Mouse (Mus musculus) embryonic facial prominence, embryonic 10.5 days (tissue): ENCODE measurements around the gene Pipox. TPM values are rescaled to one million over a fixed set of nuclear protein-coding genes. Genes with fewer than 3 reads are reported as not detected.

ENCODE experiments used
- DNase-seq: peaks from one replicate; pipeline ENCODE4 v3.0.0-alpha.2; 2017; ENCODE audit warnings: low spot score
- H3K27ac ChIP-seq: fragments of 300-500 bp; sonication (generic); replicated peaks from 2 replicates; pipeline ENCODE4 v1.5.1; 2016; ENCODE audit warnings: mild to moderate bottlenecking
- H3K27me3 ChIP-seq: fragments of 300-500 bp; sonication (generic); replicated peaks from 2 replicates; pipeline ENCODE4 v1.6.1; 2016; ENCODE audit warnings: low read depth, mild to moderate bottlenecking; ENCODE audit not compliant: poor library complexity, severe bottlenecking
- H3K36me3 ChIP-seq: fragments of 300-500 bp; sonication (generic); replicated peaks from 2 replicates; pipeline ENCODE4 v1.6.1; 2016; ENCODE audit warnings: mild to moderate bottlenecking, moderate library complexity
- H3K4me1 ChIP-seq: fragments of 300-500 bp; sonication (generic); 2 replicates; pipeline ENCODE4 v1.6.1; 2016
- H3K4me3 ChIP-seq: fragments of 300-500 bp; sonication (generic); 2 replicates; pipeline ENCODE4 v1.5.1; 2016; ENCODE audit warnings: mild to moderate bottlenecking, moderate library complexity
- H3K9me3 ChIP-seq: fragments of 300-500 bp; sonication (generic); 2 replicates; pipeline ENCODE4 v1.6.1; 2016; ENCODE audit warnings: mild to moderate bottlenecking
- WGBS: fragments of 180-500 bp; shearing (Covaris S2); methylation state at CpG from one replicate; pipeline ENCODE4 v1.1.7; 2016; 5-methylcytosine and 5-hydroxymethylcytosine counted together
- polyA plus RNA-seq: library from polyadenylated mRNA; unstranded; fragments of >200 nt; fragmentation: Nextera tagmentation; extraction: Ambion mirVana; gene quantifications from 2 replicates; pipeline ENCODE4 v1.2.1, GENCODE M21; 2016

The Pipox gene
- polyA plus RNA-seq, 1 experiment from 2014 or later = 2.1 TPM

DNA sequence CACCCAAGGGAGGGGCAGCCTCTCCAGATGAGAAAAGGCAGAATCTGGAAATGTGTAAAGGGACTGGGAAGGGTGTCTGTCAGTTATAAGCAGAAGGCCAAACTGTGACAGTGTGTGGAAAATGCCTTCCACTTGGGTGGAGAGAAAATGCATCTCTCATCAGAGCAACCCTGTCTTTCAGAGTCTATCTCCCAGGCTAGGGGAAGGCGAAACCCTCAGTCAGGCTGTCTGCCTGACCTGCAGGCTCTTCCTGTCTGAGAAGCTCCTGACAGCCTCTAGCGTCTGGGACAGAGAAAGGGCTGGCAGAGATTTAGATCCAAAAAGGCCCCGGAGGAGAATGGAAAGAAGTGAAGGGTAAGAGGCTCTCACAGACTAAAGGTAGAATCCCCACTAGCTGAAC lies 9.9 kb upstream of the Pipox start:
- no peaks in the 10 kb centered on the region for H3K9me3 ChIP-seq
- 27% methylated on average over 3 of the region's 3 CpGs for WGBS
- H3K27ac ChIP-seq = no peak overlapping the region
- H3K27me3 ChIP-seq = peaks cover 80% of the 10 kb centered on the region
- no peaks in the 10 kb centered on the region for H3K36me3 ChIP-seq
- DNase-seq = no peak
- H3K4me1 ChIP-seq = peaks cover 31% of the 10 kb centered on the region
- H3K4me3 ChIP-seq = no peak overlapping the region

DNA sequence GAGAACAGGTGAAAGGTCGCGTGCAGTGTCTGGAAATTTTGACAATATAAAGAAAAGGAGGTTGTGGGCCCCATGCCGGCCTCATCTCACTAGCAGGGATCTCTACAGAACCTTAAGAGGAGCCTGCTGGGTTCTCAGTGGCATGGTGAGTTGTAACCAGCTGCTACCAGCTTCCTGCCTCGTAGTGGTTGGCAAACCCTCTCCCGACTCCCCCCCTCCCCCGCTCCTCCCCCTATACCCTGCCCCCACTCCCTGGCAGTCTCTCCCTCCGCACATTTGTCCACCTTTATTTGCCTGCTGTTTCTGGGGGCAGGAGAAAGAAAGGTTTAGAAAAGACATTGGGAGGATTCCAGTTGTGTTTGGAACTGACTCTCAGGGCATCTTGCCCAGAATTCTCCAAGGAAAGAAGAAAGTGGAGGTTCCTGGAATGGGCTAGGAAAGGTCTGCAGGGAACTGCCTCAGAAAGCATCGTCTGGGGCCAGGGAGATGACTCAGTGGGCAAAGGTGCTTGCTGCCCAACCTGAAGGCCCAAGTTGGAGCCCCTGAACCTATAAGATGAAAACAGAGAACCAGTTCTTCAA lies 8.0 kb upstream of the Pipox start:
- no peak for DNase-seq
- Histone ChIP-seq H3K27me3 (peaks cover 81% of the 10 kb centered on the region), H3K27ac (no peak overlapping the region), H3K36me3 (no peaks in the 10 kb centered on the region), H3K9me3 (no peaks in the 10 kb centered on the region), H3K4me3 (no peak overlapping the region), H3K4me1 (peaks cover 35% of the 10 kb centered on the region)
- 44% methylated on average over 8 of the region's 8 CpGs for WGBS

DNA sequence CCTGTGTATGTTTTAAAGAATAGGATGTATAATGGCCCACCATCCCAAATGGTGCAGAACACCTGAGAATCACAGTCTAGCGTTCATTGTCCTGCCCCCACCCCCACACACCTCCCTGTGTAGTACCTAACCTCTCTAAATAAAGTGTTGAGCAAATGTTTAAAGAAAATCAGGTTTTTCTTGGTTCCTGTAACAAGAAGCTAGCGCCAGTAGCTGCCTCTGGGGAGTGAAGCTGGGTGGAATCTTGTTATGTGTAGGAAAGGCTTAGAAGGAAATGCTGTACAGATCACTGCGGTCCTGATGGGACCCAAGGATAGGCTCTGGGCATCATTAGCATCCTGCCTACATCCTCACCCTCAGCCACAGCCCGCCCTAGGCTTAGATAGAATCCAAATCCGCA lies 7.5 kb upstream of the Pipox start:
- 56% methylated on average over 5 of the region's 5 CpGs for WGBS
- H3K27ac ChIP-seq = no peak overlapping the region
- H3K27me3 ChIP-seq = peaks cover 81% of the 10 kb centered on the region
- H3K36me3 ChIP-seq = no peaks in the 10 kb centered on the region
- H3K4me3 ChIP-seq = no peak overlapping the region
- DNase-seq = no peak
- peaks cover 35% of the 10 kb centered on the region for H3K4me1 ChIP-seq
- H3K9me3 ChIP-seq = no peaks in the 10 kb centered on the region

DNA sequence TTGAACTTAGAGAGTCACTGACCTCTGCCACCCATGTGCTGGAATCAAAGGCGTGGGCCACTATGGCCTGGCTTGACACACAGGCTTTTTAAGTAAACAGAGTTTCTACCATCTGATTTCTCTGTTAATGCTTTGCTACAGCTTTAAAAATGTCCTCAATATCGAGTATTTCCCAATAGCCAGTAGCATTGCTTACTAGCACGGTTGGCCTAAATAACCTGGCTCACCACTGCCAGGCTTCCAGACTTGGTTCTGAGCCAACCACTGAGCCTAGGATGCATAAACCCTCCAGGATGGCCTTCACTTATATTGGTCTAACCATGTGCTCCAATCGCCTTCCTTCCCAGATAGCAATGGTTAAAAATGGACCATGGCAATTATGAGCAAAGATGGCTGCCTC lies 6.8 kb upstream of the Pipox start:
- Histone ChIP-seq H3K27ac (no peak overlapping the region), H3K9me3 (no peaks in the 10 kb centered on the region), H3K36me3 (no peaks in the 10 kb centered on the region), H3K27me3 (peaks cover 88% of the 10 kb centered on the region), H3K4me1 (peaks cover 38% of the 10 kb centered on the region), H3K4me3 (no peak overlapping the region)
- WGBS = 92% methylated on average over 4 of the region's 4 CpGs
- no peak for DNase-seq

DNA sequence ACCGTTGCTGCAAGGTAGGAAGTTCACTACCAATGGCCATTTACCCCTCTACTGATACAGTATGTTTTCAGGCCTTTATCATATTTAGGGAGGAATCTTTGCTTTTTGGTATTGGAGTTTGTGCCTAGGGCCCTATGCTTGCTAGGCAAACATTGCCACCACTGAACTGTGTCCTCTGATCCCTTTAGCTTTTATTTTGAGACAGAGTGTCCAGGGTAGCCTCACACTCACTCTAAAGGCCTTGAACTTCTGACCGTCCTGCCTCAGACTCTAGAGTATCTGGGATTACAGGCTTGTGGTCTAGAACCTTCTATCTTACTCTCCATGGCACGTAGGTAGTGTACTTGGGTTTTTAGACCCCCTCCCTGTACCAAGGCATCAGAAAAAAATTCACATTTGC lies 6.3 kb upstream of the Pipox start:
- no peak overlapping the region for H3K4me3 ChIP-seq
- H3K4me1 ChIP-seq = peaks cover 43% of the 10 kb centered on the region
- no peaks in the 10 kb centered on the region for H3K36me3 ChIP-seq
- H3K9me3 ChIP-seq = no peaks in the 10 kb centered on the region
- no peak for DNase-seq
- peaks cover 93% of the 10 kb centered on the region for H3K27me3 ChIP-seq
- WGBS = 89% methylated on average over 3 of the region's 3 CpGs
- H3K27ac ChIP-seq = no peak overlapping the region

DNA sequence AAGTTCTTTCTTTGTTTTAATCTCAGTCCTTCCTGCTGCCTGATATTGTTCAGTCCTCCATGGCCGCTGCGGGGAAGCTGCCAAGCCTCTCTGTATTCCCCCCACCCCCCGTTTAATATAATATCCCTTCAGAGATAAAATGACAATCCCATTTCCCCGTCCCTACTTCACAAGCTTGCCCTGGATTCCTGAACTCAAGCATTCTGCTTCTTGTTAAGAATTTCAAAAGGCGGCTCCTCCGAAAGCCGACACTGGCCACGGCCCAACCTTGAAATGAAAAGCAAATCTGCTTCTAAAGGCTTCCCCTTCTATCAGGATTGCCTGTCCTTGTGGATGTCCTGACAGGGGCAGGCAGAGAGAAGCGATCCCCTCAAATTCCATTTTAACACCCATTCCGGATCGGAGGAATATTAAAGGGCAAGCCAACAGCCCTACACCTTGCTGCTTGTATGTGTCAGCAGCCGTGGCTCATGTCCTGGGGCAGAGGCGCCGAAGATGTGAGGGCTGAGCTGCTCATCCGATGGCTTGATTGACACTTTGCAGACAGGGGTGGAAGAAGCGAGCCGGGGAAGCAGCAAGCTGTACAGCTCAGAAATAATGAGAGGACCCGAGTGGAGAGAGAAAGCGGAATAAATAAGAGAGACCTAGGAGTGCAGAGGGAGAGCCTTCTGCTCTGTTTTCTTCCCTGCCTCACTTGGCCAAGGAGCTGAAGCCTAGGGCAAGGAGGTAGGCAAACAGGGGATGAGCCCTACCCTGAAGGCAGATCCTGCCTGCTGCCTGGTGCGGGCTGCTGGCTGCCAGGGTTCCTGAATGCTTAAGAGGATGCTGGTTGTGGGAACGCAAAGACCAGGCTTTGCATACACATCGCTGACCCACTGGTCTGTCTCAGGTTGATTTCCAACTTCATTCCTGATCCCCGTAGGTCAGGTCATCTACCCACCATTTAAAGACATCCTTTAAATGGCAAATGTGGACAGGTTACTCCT lies 3.2 kb upstream of the Pipox start:
- Histone ChIP-seq H3K36me3 (no peaks in the 10 kb centered on the region), H3K27ac (peak overlapping the region; percentile 45; the same call in 1 of the 2 replicates), H3K4me1 (peaks cover 62% of the 10 kb centered on the region), H3K4me3 (peak overlapping the region; percentile 42), H3K27me3 (peaks cover 98% of the 10 kb centered on the region), H3K9me3 (no peaks in the 10 kb centered on the region)
- WGBS = 14% methylated on average over 23 of the region's 23 CpGs
- peak; percentile 49 for DNase-seq

DNA sequence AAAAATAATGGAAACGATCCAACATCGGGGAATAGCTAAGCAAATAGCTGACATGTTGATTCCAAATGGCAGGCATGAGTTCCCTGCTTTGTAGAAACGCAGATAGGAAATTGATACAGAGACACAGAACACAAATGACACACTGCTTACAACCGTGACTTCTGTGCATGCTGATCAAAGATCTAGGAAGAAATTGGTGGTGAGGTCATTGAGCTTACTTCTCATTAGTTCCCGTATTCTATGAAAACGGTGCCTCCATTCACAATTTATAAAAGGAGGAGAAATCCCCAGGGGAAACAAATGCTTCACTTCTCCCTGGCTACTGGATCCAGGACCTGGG lies 2.6 kb upstream of the Pipox start:
- 43% methylated on average over 6 of the region's 6 CpGs for WGBS
- Histone ChIP-seq H3K27me3 (peaks cover 97% of the 10 kb centered on the region), H3K4me3 (peak overlapping the region; percentile 42), H3K27ac (no peak overlapping the region), H3K9me3 (no peaks in the 10 kb centered on the region), H3K4me1 (peaks cover 55% of the 10 kb centered on the region), H3K36me3 (no peaks in the 10 kb centered on the region)
- no peak for DNase-seq

DNA sequence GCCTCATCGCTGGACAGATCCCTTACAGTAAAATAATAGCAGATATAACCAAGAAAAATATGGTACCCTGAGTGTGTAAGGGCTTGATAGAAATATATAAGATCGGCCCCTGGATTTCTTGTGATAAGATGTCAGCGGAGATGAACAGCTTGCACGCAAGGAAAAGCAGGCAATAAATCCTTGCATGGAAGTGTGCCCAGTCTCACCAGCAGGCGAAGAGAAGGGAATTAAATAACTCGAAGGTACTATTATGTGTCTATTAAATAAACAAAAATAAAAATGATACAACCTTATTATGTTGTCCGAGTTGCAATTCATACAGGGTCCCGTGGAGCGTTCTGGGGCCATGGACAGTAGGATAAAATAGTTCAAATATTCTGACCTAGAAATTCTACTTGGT lies 2.1 kb upstream of the Pipox start:
- H3K27ac ChIP-seq = no peak overlapping the region
- peaks cover 51% of the 10 kb centered on the region for H3K4me1 ChIP-seq

DNA sequence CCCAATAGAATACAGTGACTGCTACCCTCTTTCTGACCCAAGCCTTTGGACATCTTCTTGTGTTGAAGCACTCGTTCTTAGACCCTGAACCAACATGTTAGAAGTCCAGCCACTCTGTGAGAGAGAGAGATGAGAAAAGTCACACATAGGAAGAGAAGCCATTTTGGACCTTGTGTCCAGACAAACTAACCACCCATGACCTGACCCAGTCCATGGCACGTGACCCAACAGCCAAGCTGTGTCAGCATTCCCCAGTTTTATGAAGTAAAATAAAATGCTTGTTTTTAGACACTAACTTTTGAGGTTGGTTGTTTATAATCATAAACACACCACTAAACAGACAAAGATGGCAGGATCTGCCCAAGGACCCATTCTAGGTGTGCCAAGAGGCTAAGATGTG lies 1.1 kb upstream of the Pipox start:
- Histone ChIP-seq H3K36me3 (no peaks in the 10 kb centered on the region), H3K4me1 (peaks cover 50% of the 10 kb centered on the region), H3K9me3 (no peaks in the 10 kb centered on the region), H3K4me3 (no peak overlapping the region), H3K27me3 (peaks cover 93% of the 10 kb centered on the region), H3K27ac (no peak overlapping the region)
- 82% methylated on average over 2 of the region's 2 CpGs for WGBS
- DNase-seq = no peak

More for the DNA sequence above, 2.1 kb upstream of the Pipox start:
- H3K9me3 ChIP-seq = no peaks in the 10 kb centered on the region
- H3K4me3 ChIP-seq = no peak overlapping the region
- H3K27me3 ChIP-seq = peaks cover 93% of the 10 kb centered on the region
- 85% methylated on average over 9 of the region's 9 CpGs for WGBS
- no peak for DNase-seq
- H3K36me3 ChIP-seq = no peaks in the 10 kb centered on the region

DNA sequence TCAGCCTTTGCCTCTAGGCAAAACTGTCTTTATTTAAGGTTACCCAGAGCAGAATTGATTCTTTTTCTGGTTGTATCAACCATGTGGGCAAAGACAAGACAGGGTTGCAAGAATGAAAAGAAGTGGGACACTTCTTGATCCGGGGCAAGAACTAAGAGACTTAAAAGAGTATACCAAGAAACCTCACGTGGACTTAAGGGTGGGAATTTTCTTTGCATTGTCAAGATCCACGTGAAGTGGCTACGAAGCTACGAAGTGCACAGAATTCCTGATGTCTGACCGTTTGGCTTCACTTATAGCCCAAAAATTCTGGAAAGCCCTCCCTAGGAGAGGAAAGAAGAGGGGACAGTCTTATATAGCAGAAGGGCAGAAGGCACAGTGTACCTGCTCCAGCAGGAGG lies 613 bp downstream of the Pipox start:
- 27% methylated on average over 6 of the region's 6 CpGs for WGBS
- H3K9me3 ChIP-seq = no peaks in the 10 kb centered on the region
- peaks cover 50% of the 10 kb centered on the region for H3K4me1 ChIP-seq
- peak overlapping the region; percentile 39 for H3K4me3 ChIP-seq
- no peaks in the 10 kb centered on the region for H3K36me3 ChIP-seq
- no peak for DNase-seq
- peaks cover 85% of the 10 kb centered on the region for H3K27me3 ChIP-seq
- H3K27ac ChIP-seq = peak overlapping the region; percentile 81

DNA sequence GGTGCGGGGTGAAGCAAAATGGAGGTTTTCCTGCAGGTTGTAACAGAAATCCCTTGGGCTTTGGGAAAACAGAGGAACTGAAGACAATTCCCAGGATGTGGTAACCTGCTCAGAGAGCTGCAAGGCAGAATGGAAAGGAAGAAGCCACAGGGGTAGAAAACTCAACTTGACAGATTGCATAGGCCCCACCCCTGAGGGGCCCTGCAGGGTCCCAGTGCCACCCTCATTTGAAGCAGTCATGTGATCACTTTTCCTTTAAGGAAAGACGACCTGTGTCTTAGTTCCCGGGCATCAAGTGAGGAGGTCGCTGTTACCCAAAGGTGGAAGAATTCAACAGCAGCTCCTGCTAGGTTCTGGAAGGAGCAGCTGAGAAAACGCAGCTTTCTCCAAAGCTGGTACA lies 1.0 kb downstream of the Pipox start:
- no peak for DNase-seq
- Histone ChIP-seq H3K27ac (peak overlapping the region; percentile 81; the same call in 1 of the 2 replicates), H3K4me3 (peak overlapping the region; percentile 39), H3K27me3 (peaks cover 85% of the 10 kb centered on the region), H3K36me3 (no peaks in the 10 kb centered on the region), H3K9me3 (no peaks in the 10 kb centered on the region), H3K4me1 (peaks cover 53% of the 10 kb centered on the region)
- 6% methylated on average over 5 of the region's 5 CpGs for WGBS

DNA sequence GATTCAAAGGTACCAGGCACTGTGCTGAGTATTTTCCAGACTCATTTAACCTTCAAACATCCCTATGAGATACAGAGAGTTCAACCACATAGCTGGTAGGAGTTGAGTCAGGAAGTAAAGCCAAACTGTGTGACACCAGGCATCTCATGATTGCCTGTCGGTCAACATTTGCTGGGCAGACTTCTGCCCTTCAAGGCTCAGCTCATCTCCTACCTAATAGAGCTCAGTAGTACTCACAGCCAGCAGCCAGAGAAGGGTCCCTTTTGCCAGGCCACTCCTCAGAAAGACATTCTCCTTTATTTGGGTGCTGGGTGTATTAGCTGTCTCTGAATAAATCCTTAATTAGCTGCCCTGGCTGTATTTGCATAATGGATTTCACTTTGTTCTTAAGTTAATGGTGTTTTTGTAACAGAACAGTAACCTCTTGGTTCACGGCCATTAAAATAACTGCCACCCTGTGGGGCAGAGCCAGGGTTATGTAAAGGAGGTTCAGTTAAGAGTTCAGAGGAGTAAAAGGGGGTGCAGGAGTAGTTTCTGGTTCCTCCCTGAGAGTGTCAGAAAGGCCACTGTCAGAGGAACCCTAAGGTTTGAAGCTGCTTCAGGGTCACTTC lies 3.1 kb downstream of the Pipox start:
- DNase-seq = no peak
- H3K36me3 ChIP-seq = no peaks in the 10 kb centered on the region
- H3K4me1 ChIP-seq = peaks cover 53% of the 10 kb centered on the region
- H3K27me3 ChIP-seq = peaks cover 83% of the 10 kb centered on the region
- 62% methylated on average over 2 of the region's 2 CpGs for WGBS
- no peak overlapping the region for H3K4me3 ChIP-seq
- H3K27ac ChIP-seq = no peak overlapping the region
- no peaks in the 10 kb centered on the region for H3K9me3 ChIP-seq

DNA sequence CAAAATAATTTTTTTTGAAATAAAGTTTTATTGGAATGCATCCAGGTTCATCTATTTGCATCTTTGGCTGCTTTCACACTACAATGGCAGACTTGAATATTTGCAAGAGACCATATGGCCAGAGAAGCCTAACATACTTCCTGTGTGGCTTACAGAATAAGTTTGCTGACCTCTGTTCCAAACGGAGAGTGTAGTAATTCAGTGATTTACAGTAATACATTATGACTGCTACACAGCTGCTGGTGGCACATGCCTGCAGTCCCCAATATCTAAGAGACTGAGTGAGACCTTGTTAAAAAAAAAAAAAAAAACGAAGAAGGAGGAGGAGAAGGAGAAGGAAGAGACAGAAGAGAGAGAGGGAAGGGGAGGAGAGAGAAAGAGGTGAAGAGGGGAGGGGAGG lies 4.4 kb downstream of the Pipox start:
- H3K27me3 ChIP-seq = peaks cover 84% of the 10 kb centered on the region
- H3K27ac ChIP-seq = no peak overlapping the region
- no peak overlapping the region for H3K4me3 ChIP-seq
- no peaks in the 10 kb centered on the region for H3K36me3 ChIP-seq
- peaks cover 60% of the 10 kb centered on the region for H3K4me1 ChIP-seq
- DNase-seq = no peak
- no peaks in the 10 kb centered on the region for H3K9me3 ChIP-seq
- 43% methylated on average over 1 of the region's 2 CpGs for WGBS
